Mouse (Mus musculus): ENCODE data around the gene Kcna2.

Kcna2 gene

DNA sequence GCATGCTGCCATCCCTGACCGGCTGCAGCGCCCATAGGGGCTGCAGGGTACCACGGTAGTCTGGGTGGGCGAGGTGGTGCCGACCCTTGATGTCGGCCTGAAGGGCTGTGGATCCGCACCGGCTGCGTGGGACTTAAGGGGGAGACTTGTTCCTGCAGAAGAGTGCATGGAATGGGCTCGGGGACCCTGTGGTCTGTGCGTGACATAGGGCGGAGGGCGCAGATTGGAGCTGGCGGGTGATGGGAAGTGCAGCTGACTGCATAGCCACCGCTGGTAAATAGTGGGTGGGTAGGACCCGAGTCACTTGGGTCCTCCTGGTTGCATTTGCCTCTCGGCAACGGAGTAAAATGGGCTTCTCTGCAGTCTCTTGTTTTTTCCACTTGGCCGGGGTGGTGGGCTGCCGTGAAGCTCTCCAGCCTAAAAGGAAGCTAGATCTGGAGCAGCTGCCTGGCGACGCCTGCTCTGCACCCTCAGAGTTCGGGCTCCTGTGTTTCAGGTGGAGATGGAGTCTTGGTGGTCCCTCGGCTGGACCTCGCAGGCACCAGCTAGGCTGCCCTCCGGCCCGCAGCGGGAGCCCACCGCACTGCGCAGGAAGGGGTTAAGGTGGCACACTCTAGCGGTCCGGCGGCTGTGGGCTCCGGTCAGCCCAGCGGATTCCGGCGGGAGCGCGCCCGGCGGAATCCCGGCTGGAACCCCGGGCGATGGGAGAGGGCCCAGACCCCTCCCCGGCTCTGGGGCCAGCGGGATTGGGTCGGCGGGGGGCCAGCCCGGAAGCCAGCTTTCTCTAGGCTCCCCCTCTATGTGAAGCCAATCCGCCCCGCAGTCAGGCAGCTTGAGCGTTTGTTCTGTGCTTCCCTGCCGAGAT is 1.1 kb downstream of the Kcna2 start:
- peak; percentile 49 for DNase-seq (ENCODE audit: low read depth, low spot score)

GRCm38 (mm10) chr3:107103041-107103440 is 2.1 kb downstream of the Kcna2 start:
- DNase-seq (ENCODE audit: low read depth, low spot score) = no peak

DNA sequence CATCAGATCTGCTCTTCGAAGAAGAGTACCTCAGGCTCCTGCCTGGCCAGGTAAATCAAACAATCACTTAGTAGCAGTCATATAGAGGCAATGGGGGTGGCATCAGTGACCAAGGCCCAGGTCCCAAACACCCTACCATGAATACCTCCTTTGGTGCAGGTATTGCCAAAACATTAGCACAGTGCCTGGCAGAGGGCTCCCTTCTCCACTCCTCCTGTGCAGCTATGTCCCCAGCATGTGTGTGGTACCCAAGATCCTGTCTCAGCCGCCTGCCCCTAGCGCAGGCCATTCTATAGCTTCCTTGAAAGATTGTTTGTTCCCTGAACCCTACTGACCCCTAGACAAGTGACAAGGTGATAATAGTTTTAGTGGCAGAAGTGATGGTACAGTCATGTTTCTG is 2.5 kb downstream of the Kcna2 start:
- DNase-seq (ENCODE audit: low read depth, low spot score) = no peak

- DNase-seq (ENCODE audit: low read depth, low spot score) = no peak
Observed at GRCm38 (mm10) chr3:107105986-107106385, 5.0 kb downstream of the Kcna2 start.

- peak; percentile 32 for DNase-seq (ENCODE audit: low read depth, low spot score)
Observed at GRCm38 (mm10) chr3:107112498-107112897, 11.6 kb downstream of the Kcna2 start.

- no peak for DNase-seq (ENCODE audit: low read depth, low spot score)
Observed at GRCm38 (mm10) chr3:107112932-107113659, 12.2 kb downstream of the Kcna2 start.

- no peak for DNase-seq (ENCODE audit: low read depth, low spot score)
Observed at GRCm38 (mm10) chr3:107113771-107114737, 13.1 kb downstream of the Kcna2 start.

DNA sequence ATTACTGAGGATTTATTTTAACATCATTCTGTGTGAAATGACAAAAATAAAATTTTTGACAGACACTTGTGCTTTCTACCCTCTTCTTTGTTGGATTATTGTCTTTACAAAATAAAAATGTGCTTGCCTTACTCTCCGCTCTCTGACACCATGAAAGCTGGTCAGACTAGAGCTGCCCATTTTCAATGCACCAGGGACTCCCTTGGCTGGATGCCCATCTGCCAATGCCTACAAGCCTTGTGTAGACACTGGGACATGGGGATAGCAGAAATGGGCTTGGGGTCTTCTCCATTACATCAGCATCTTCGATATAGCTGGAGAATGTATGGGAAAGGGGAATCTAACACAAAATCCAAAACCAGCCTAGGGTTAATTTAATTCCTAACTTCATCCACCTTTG is 14.0 kb downstream of the Kcna2 start:
- no peak for DNase-seq (ENCODE audit: low read depth, low spot score)

GRCm38 (mm10) chr3:107115746-107116145 is 14.8 kb downstream of the Kcna2 start:
- DNase-seq (ENCODE audit: low read depth, low spot score) = no peak

DNA sequence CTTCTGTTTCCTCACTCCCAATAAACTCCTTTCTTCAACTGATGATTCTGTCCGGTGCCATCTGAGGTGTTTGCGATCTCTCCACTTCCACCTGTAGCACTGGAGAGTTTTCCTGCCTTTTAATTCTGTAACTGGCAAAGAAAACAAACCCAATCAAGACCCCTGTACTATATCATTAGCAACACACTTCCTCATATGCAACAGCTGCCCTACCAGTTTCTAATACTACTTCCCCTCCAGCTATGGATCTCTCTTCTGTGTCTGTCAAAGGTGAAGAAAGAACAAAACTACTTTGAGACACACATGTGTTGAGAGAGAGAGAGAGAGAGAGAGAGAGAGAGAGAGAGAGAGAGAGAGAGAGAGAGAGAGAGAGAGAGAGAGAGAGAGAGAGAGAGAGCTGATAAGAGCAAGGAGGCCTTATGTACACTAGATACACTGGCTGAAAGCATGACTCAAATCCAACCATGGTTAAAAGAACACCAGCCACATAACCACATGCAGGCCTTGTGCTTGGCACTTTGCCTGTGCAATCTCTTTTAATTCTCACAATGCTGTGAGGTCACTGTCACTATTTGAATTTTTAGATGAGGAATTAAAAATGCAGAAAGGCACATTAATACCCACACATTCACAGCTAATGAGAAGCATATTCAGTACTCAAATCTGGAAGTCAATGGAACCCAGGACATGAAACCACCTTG is 19.1 kb downstream of the Kcna2 start:
- no peak for DNase-seq (ENCODE audit: low read depth, low spot score)

- no peak for DNase-seq (ENCODE audit: low read depth, low spot score)
Observed at GRCm38 (mm10) chr3:107122306-107122705, 21.4 kb downstream of the Kcna2 start.

GRCm38 (mm10) chr3:107127667-107128066 is 26.7 kb downstream of the Kcna2 start:
- no peak for DNase-seq (ENCODE audit: low read depth, low spot score)

- DNase-seq (ENCODE audit: low read depth, low spot score) = no peak
Observed at GRCm38 (mm10) chr3:107128421-107128820, 27.5 kb downstream of the Kcna2 start.

DNA sequence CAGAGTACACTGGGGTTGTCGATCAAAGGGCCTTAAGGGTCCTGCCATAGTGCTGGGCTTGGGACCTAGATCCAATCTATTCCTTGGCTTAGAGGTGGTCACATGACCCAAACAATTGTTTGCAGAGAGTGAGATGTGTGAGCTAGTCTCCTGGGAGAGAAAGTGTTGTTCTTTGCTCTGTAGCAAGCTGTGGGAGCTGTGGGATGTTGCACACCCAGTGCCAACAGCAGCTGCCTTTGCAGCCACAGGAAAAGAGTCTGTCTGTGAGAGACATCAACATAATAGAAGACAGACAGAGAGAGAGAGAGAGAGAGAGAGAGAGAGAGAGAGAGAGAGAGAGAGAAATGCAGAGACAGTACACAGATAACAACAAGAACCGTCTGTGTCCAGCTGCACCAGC is 28.3 kb downstream of the Kcna2 start:
- DNase-seq (ENCODE audit: low read depth, low spot score) = no peak

GRCm38 (mm10) chr3:107130661-107131326 is 29.8 kb downstream of the Kcna2 start:
- no peak for DNase-seq (ENCODE audit: low read depth, low spot score)

GRCm38 (mm10) chr3:107131846-107132245 is 30.9 kb downstream of the Kcna2 start:
- no peak for DNase-seq (ENCODE audit: low read depth, low spot score)

GRCm38 (mm10) chr3:107132651-107133050 is 31.7 kb downstream of the Kcna2 start:
- DNase-seq (ENCODE audit: low read depth, low spot score) = no peak

DNA sequence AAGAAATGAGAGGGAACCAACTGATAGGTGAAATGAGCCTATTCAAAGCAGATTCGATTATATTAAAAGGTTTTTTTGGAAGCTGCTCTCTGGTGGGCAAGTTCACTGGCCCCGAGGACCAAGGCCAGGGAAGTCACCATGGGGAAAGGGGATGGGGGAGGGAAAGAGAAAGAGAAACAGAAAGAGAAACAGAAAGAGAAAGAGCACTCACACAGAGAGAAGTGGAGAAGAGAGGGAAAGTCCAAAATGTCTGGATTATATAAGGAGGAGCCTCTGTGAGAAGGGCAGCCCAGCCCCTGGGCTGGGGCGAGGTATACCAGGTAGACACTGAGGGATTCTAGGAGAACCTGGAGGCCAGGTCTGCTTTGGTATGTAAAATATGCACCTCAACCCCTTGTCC is 33.5 kb downstream of the Kcna2 start:
- DNase-seq (ENCODE audit: low read depth, low spot score) = no peak

- no peak for DNase-seq (ENCODE audit: low read depth, low spot score)
Observed at GRCm38 (mm10) chr3:107147126-107147525, 46.2 kb downstream of the Kcna2 start.

DNA sequence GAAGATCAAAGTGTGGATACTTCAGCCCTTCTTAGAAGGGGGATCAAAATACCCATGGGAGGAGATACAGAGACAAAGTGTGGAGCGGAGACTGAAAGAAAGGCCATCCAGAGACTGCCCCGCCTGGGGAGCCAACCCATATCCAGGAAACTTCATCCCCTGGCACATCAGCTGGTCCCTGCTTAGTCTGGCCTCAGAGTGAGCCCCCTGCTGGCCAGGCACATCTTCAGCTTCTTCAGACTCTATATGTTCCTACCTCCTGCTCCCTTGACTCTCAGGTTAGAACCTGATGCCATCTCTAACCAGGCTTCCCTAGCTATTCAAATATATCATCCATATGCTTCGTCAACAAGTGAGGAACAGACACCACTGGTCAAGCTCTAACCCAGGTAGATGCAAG is 48.1 kb downstream of the Kcna2 start:
- DNase-seq (ENCODE audit: low read depth, low spot score) = peak; percentile 20

DNA sequence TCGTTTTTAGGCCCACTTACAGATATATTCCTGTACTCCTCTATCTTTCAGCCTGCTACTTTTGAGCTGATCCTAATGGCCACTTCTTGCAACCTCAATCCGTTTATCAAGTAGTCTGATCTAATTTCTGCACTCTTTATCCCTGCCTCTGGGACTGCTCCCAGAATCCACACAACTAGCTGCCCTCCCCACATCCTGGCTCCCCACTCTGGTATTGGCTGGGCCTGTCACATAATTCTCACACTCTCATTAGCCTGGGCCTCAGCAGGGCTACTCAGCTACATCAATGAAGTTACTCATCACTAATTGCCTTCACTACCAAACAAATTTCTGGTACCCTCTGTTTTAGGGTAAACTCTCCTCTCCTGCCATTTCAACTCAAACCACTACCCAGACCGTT is 49.5 kb downstream of the Kcna2 start:
- DNase-seq (ENCODE audit: low read depth, low spot score) = no peak

All from R1 (cell line).